32 mouse cellular contexts compared by ENCODE assay signal in the genomic region with DNA sequence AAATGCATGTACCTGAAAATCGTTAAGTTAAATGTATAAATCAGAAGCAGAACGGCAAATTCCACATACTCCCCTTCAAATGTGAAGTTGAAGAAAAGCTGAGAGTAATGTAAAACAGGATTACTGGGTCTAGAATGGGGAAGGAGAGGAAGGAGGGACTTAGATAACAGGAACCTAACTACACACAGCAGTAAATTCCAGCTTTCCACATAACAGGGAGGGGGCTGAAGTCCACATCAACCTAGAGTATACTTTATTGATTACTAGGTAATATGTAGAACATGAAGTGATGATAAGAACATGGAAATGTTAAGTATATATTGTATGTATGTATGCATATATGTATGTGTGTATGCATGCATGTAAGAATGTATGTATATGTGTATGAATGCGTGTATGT.
"Had no signal": no experiment of that assay in that cellular context is flagged by ENCODE, and none has a peak within 500 bp of the region (broad histone marks: within the 10 kb centered on the region; RNA-seq: fewer than 3 reads in every experiment).

No protein-coding gene starts in this region.

- DNase-seq: left cerebral cortex, postnatal 4 days; liver; liver, embryonic 13.5 days; liver, postnatal 0 days; lung, adult 18-20 months; lung, adult 2 months; lung, embryonic 14.5 days; lung, postnatal 10 days; lung, postnatal 14 days; lung, postnatal 36 days; lung, postnatal 4 days; midbrain, embryonic 14.5 days had no signal

- H3K27me3 ChIP-seq: limb, embryonic 12.5 days; limb, embryonic 13.5 days; limb, embryonic 15.5 days; liver, embryonic 12.5 days; liver, embryonic 13.5 days; liver, embryonic 15.5 days; lung, embryonic 15.5 days; megakaryocyte, embryonic 14.5 days; midbrain, embryonic 12.5 days; midbrain, embryonic 13.5 days; midbrain, embryonic 15.5 days; neural tube, embryonic 12.5 days had no signal

- H3K36me3 ChIP-seq: limb, embryonic 10.5 days; limb, embryonic 12.5 days; limb, embryonic 13.5 days; limb, embryonic 15.5 days; liver, embryonic 12.5 days; liver, embryonic 13.5 days; liver, embryonic 15.5 days; lung, embryonic 15.5 days; midbrain, embryonic 10.5 days; midbrain, embryonic 12.5 days; midbrain, embryonic 13.5 days; midbrain, embryonic 15.5 days; neural tube, embryonic 12.5 days had no signal

- H3K4me2 ChIP-seq: limb, embryonic 12.5 days; limb, embryonic 13.5 days; limb, embryonic 15.5 days; liver, embryonic 11.5 days; liver, embryonic 12.5 days; liver, embryonic 13.5 days; liver, embryonic 15.5 days; lung, embryonic 14.5 days; lung, embryonic 15.5 days; midbrain, embryonic 11.5 days; midbrain, embryonic 12.5 days; midbrain, embryonic 13.5 days; midbrain, embryonic 15.5 days; neural tube, embryonic 12.5 days had no signal

- H3K9ac ChIP-seq: limb, embryonic 12.5 days; limb, embryonic 13.5 days; limb, embryonic 15.5 days; liver, embryonic 12.5 days; liver, embryonic 13.5 days; liver, embryonic 14.5 days; liver, embryonic 15.5 days; liver, postnatal 0 days; lung, embryonic 14.5 days; lung, embryonic 15.5 days; midbrain, embryonic 12.5 days; midbrain, embryonic 13.5 days; midbrain, embryonic 15.5 days; neural tube, embryonic 12.5 days had no signal

- H3K27ac ChIP-seq: limb, embryonic 10.5 days; limb, embryonic 12.5 days; limb, embryonic 13.5 days; limb, embryonic 15.5 days; liver, embryonic 12.5 days; liver, embryonic 13.5 days; liver, embryonic 14.5 days; liver, embryonic 15.5 days; lung, embryonic 15.5 days; macrophage; midbrain, embryonic 10.5 days; midbrain, embryonic 12.5 days; midbrain, embryonic 13.5 days; midbrain, embryonic 15.5 days; neural tube, embryonic 12.5 days had no signal

- H3K4me3 ChIP-seq: limb, embryonic 10.5 days; limb, embryonic 12.5 days; limb, embryonic 13.5 days; limb, embryonic 15.5 days; liver, embryonic 12.5 days; liver, embryonic 13.5 days; liver, embryonic 15.5 days; lung, embryonic 15.5 days; megakaryocyte, embryonic 14.5 days; midbrain, embryonic 10.5 days; midbrain, embryonic 12.5 days; midbrain, embryonic 13.5 days; midbrain, embryonic 15.5 days; myocyte; neural tube, embryonic 12.5 days had no signal

- H3K9me3 ChIP-seq: limb, embryonic 10.5 days; limb, embryonic 12.5 days; limb, embryonic 13.5 days; limb, embryonic 15.5 days; liver, embryonic 12.5 days; liver, embryonic 13.5 days; liver, embryonic 15.5 days; lung, embryonic 15.5 days; midbrain, embryonic 10.5 days; midbrain, embryonic 12.5 days; midbrain, embryonic 13.5 days; midbrain, embryonic 15.5 days; neural tube, embryonic 12.5 days had no signal

- H3K4me1 ChIP-seq: limb, embryonic 10.5 days; limb, embryonic 12.5 days; limb, embryonic 13.5 days; limb, embryonic 15.5 days; liver, embryonic 12.5 days; liver, embryonic 13.5 days; liver, embryonic 15.5 days; lung, embryonic 15.5 days; megakaryocyte, embryonic 14.5 days; midbrain, embryonic 13.5 days; midbrain, embryonic 15.5 days; neural tube, embryonic 12.5 days had no signal

- ATAC-seq: liver, embryonic 12.5 days; liver, postnatal 0 days; lung, postnatal 0 days; midbrain, embryonic 13.5 days; midbrain, embryonic 15.5 days; midbrain, embryonic 16.5 days had no signal
